Mouse (Mus musculus) thymus, adult 2 months (tissue): ENCODE measurements at regions not wholly inside any gene's neighbourhood (a gene's known extent, or its start where the extent isn't known, plus 50 kb on each side); places are given as distances from the start of the nearest gene placed in this dataset.

Source experiments
- CTCF ChIP-seq: fragments of 200-500 bp; IDR thresholded peaks from 2 replicates; pipeline ENCODE4 v1.5.1; 2012; ENCODE audit warnings: mild to moderate bottlenecking, control low read depth, low read length, moderate library complexity, borderline replicate concordance; ENCODE audit not compliant: control insufficient read depth, poor library complexity, insufficient read depth; ENCODE audit errors: extremely low read depth
- POLR2A ChIP-seq: fragments of 200-500 bp; IDR thresholded peaks from 2 replicates; pipeline ENCODE4 v1.6.1; 2012; ENCODE audit warnings: mild to moderate bottlenecking, low read length, control low read depth, moderate library complexity; ENCODE audit not compliant: control insufficient read depth, poor library complexity, insufficient read depth; ENCODE audit errors: extremely low read depth

- TF ChIP-seq CTCF, result no peak
- TF ChIP-seq POLR2A, result no peak
Measured at GRCm38 (mm10) chr4:31608811-31609210, 355.1 kb upstream of the Map3k7 start.
